Mouse (Mus musculus) heart, postnatal 0 days (tissue): ENCODE results near the gene Cecr2.

ENCODE experiments used
- CTCF ChIP-seq: IDR thresholded peaks from 2 replicates; pipeline ENCODE4 v1.5.1; 2016; ENCODE audit warnings: antibody characterized with exemption, control low read depth, low read depth
- EP300 ChIP-seq: IDR thresholded peaks from 2 replicates; pipeline ENCODE4 v1.6.1; 2016; ENCODE audit warnings: antibody characterized with exemption, low read depth

DNA sequence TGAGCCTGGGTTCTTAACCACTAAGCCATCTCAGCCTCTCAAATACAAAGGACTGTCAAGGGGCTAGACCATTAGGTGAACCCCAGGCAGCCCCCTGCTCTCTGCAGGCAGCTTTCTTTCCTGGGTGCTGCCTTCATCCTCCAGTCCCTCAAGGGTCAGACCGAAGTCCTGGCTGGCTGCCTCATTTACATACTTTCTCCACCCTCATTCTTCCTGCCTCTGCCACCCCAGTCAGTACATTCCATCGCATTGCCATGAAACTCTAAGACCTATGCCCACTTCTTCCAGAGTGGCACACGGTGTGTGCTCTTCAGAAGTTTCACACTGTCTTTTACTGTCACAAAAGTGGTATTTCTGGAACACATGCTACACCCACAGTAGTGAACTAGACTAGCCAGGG is 112.1 kb downstream of the Cecr2 start:
- TF ChIP-seq CTCF (no peak), EP300 (no peak)
